Mouse (Mus musculus) limb, embryonic 13.5 days (tissue): ENCODE measurements around the gene Sorbs1. TPM values are rescaled to one million over a fixed set of nuclear protein-coding genes. Genes with fewer than 3 reads are reported as not detected.

Source experiments
- ATAC-seq: fragments of 200-750 bp; cut with Nextera tagmentation; 2 replicates; pipeline ENCODE4 v1.8.0; 2017; ENCODE audit warnings: low read depth, moderate number of reproducible peaks, moderate TSS enrichment; ENCODE audit not compliant: low FRiP score
- H3K27ac ChIP-seq: fragments of 300-500 bp; sonication (generic); 2 replicates; pipeline ENCODE4 v1.5.1; 2015; ENCODE audit warnings: inconsistent platforms, mild to moderate bottlenecking, moderate library complexity
- H3K27me3 ChIP-seq: fragments of 300-500 bp; sonication (generic); 2 replicates; pipeline ENCODE4 v1.6.1; 2015; ENCODE audit warnings: mild to moderate bottlenecking, inconsistent platforms
- H3K36me3 ChIP-seq: fragments of 300-500 bp; sonication (generic); 2 replicates; pipeline ENCODE4 v1.6.1; 2015; ENCODE audit warnings: inconsistent platforms, mild to moderate bottlenecking, moderate library complexity
- H3K4me1 ChIP-seq: fragments of 300-500 bp; sonication (generic); 2 replicates; pipeline ENCODE4 v1.6.1; 2015; ENCODE audit warnings: inconsistent platforms
- H3K4me2 ChIP-seq: fragments of 300-500 bp; sonication (generic); replicated peaks from 2 replicates; pipeline ENCODE4 v1.6.1; 2015; ENCODE audit warnings: inconsistent platforms, mild to moderate bottlenecking, moderate library complexity
- H3K4me3 ChIP-seq: fragments of 300-500 bp; sonication (generic); 2 replicates; pipeline ENCODE4 v1.5.1; 2015; ENCODE audit warnings: moderate library complexity, mild to moderate bottlenecking, inconsistent platforms
- H3K9ac ChIP-seq: fragments of 300-500 bp; sonication (generic); 2 replicates; pipeline ENCODE4 v1.6.1; 2015; ENCODE audit warnings: mild to moderate bottlenecking, inconsistent platforms
- H3K9me3 ChIP-seq: fragments of 300-500 bp; sonication (generic); 2 replicates; pipeline ENCODE4 v1.6.1; 2016; ENCODE audit warnings: inconsistent platforms
- WGBS: fragments of 180-500 bp; shearing (Covaris S2); methylation state at CpG from one replicate; pipeline ENCODE4 v1.1.7; 2015; 5-methylcytosine and 5-hydroxymethylcytosine counted together
- polyA plus RNA-seq: library from polyadenylated mRNA; unstranded; fragments of >200 nt; fragmentation: Nextera tagmentation; extraction: Ambion mirVana; gene quantifications from 2 replicates; pipeline ENCODE4 v1.2.1, GENCODE M21; 2015

Sorbs1 gene
- polyA plus RNA-seq, 1 experiment from 2014 or later, result 52.2 TPM

DNA sequence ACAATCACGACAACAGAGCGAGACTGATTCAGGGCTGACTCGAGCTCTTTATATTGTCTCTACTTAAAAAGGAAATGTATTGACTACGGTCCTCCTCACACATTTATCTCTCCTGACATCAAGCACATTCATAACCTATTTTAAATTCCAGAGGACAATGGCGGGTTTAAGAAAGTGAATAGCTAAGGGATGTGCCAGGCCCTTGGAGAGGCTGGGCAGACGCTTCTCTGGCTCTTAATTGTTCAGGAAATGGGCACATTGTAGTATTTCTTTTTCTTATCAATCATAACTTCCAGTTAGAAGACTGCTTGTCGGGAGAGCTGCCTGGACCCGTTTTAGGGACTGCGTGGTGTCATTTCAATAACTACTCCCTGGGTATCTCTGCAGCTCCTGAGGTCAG, 20.7 kb downstream of the Sorbs1 start:
- Histone ChIP-seq H3K4me1 (peaks cover 47% of the 10 kb centered on the region), H3K4me2 (no peak overlapping the region), H3K36me3 (0 out of 2 replicates have a peak, but pooled peaks cover 2% of the 10 kb centered on the region), H3K9me3 (no peaks in the 10 kb centered on the region), H3K9ac (no peak overlapping the region), H3K4me3 (no peak overlapping the region), H3K27me3 (no peaks in the 10 kb centered on the region), H3K27ac (no peak overlapping the region)
- 77% methylated on average over 9 of the region's 9 CpGs for WGBS
- no peak for ATAC-seq

- no peak overlapping the region for H3K4me2 ChIP-seq
- H3K27ac ChIP-seq, result no peak overlapping the region
- no peak overlapping the region for H3K9ac ChIP-seq
- no peaks in the 10 kb centered on the region for H3K27me3 ChIP-seq
- peaks cover 56% of the 10 kb centered on the region for H3K4me1 ChIP-seq
- no peaks in the 10 kb centered on the region for H3K9me3 ChIP-seq
- ATAC-seq, result no peak
- no peak overlapping the region for H3K4me3 ChIP-seq
- 84% methylated on average over 2 of the region's 2 CpGs for WGBS
- no peaks in the 10 kb centered on the region for H3K36me3 ChIP-seq
Observed at GRCm38 (mm10) chr19:40491442-40491841, 22.1 kb downstream of the Sorbs1 start.

DNA sequence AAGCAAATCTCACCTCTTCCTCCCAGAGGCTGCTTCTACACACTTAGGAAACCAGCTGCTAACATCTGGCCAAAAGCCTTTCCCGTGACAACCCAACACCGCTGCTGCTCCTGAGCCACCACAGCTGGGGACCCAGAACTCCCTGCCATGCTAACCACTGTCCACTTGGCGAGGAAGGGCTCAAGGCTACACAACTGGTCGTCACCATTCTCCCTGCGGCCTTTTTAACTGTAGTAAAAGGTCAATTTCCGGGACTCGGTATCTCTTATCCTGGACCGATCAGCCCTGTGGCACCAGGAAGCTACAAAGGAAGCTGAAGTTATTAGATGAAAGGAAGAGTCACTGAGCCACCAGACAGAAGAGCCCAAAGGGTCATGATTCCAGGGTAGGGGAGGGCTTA, 22.8 kb downstream of the Sorbs1 start:
- Histone ChIP-seq H3K27me3 (no peaks in the 10 kb centered on the region), H3K36me3 (no peaks in the 10 kb centered on the region), H3K9ac (no peak overlapping the region), H3K4me3 (no peak overlapping the region), H3K9me3 (no peaks in the 10 kb centered on the region), H3K27ac (no peak overlapping the region), H3K4me2 (no peak overlapping the region), H3K4me1 (peaks cover 58% of the 10 kb centered on the region)
- ATAC-seq, result no peak
- WGBS, result 47% methylated on average over 8 of the region's 8 CpGs

- H3K4me1 ChIP-seq, result peaks cover 55% of the 10 kb centered on the region
- no peak overlapping the region for H3K27ac ChIP-seq
- H3K9me3 ChIP-seq, result no peaks in the 10 kb centered on the region
- H3K36me3 ChIP-seq, result no peaks in the 10 kb centered on the region
- no peak for ATAC-seq
- no peak overlapping the region for H3K4me2 ChIP-seq
- H3K4me3 ChIP-seq, result no peak overlapping the region
- no peak overlapping the region for H3K9ac ChIP-seq
- 78% methylated on average over 6 of the region's 6 CpGs for WGBS
- H3K27me3 ChIP-seq, result no peaks in the 10 kb centered on the region
Observed at GRCm38 (mm10) chr19:40489633-40490032, 23.9 kb downstream of the Sorbs1 start.

DNA sequence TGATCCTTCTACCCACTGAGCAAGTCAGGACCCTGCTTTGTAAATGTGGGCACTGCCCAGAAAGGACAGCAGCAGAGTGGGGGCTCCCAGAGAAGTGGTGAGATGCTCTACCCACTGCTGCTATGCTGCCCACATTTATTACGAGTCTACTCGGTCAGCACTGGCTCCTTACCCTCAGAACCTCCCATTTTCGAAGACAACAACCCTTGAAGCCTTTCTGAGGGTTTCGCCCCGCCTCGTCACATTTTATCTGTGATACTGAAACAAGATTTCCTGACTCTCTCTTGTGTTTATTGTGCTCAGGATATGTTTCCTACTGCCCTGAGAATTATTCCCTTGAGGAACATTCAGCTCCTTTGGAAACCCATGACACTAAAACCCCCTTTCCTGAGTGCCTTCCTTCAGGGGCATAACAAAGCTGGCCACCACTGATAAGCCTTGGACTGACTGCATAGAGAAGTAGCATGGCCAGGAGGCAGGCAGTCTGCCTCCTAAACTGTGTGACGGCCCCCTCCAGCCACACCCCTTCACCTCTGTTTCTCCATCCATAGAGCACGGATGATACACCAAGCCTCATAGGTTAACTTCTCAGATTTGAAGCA, 24.6 kb downstream of the Sorbs1 start:
- Histone ChIP-seq H3K36me3 (peaks cover 5% of the 10 kb centered on the region; the same call in 1 of the 2 replicates), H3K4me2 (no peak overlapping the region), H3K4me1 (peaks cover 54% of the 10 kb centered on the region), H3K9ac (no peak overlapping the region), H3K27me3 (no peaks in the 10 kb centered on the region), H3K9me3 (peaks cover 5% of the 10 kb centered on the region), H3K4me3 (no peak overlapping the region), H3K27ac (no peak overlapping the region)
- 71% methylated on average over 8 of the region's 8 CpGs for WGBS
- no peak for ATAC-seq

GRCm38 (mm10) chr19:40487561-40487960, 26.0 kb downstream of the Sorbs1 start:
- WGBS, result 68% methylated on average over 11 of the region's 11 CpGs

DNA sequence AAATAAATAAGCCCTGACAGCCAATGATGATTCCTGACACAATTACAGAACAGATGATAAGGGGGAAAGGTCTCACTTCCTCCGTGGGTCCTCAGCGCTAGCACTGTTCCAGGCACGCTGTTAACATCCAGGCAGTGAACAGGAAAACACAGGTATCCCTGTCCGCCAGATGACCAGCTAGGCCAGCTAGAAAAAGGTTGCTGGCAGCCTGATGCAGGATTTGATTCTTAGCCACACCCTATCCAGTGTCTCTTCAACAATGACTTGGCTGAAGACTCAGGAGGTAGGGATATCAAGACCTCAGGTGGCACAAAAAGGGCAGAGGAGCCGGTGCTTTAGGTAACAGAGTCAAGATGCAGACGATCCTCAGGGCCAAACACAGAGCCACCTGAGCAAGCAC, 32.5 kb downstream of the Sorbs1 start:
- Histone ChIP-seq H3K4me3 (no peak overlapping the region), H3K4me1 (peaks cover 22% of the 10 kb centered on the region), H3K27ac (no peak overlapping the region), H3K9ac (no peak overlapping the region), H3K27me3 (no peaks in the 10 kb centered on the region), H3K36me3 (peaks cover 11% of the 10 kb centered on the region; the same call in 1 of the 2 replicates), H3K4me2 (no peak overlapping the region), H3K9me3 (peaks cover 7% of the 10 kb centered on the region)
- WGBS, result 83% methylated on average over 6 of the region's 6 CpGs
- ATAC-seq, result no peak

More at GRCm38 (mm10) chr19:40487561-40487960, 26.0 kb downstream of the Sorbs1 start:
- Histone ChIP-seq H3K36me3 (peaks cover 11% of the 10 kb centered on the region; the same call in 1 of the 2 replicates), H3K4me3 (no peak overlapping the region), H3K27ac (no peak overlapping the region; the same call in 1 of the 2 replicates), H3K4me2 (no peak overlapping the region), H3K4me1 (peaks cover 48% of the 10 kb centered on the region), H3K9me3 (peaks cover 7% of the 10 kb centered on the region), H3K9ac (no peak overlapping the region), H3K27me3 (no peaks in the 10 kb centered on the region)
- ATAC-seq, result no peak

DNA sequence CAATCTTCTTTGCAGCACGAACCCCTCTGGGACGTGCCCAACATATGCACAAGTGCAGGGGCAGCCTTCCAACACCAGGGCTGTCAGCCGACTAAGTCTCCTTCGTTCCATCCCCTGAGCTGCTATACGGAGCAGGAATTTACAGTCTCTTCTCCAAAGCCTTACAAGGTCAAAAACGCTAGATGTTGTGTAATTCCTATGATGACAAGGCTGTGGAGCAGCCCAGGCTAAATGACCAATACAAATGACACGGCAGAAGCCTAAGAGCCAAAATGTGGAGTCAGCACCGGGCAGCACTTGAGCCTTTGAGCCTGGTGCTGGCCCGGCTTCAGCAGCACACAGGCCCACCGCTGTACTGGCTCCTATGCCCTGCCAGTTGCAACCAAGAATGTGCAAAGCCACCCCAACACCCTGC, 35.4 kb downstream of the Sorbs1 start:
- H3K4me1 ChIP-seq, result peaks cover 17% of the 10 kb centered on the region
- no peaks in the 10 kb centered on the region for H3K9me3 ChIP-seq
- H3K27ac ChIP-seq, result no peak overlapping the region
- H3K36me3 ChIP-seq, result no peaks in the 10 kb centered on the region
- no peak overlapping the region for H3K4me2 ChIP-seq
- WGBS, result 77% methylated on average over 10 of the region's 10 CpGs
- no peak overlapping the region for H3K9ac ChIP-seq
- ATAC-seq, result no peak
- no peaks in the 10 kb centered on the region for H3K27me3 ChIP-seq
- H3K4me3 ChIP-seq, result no peak overlapping the region

DNA sequence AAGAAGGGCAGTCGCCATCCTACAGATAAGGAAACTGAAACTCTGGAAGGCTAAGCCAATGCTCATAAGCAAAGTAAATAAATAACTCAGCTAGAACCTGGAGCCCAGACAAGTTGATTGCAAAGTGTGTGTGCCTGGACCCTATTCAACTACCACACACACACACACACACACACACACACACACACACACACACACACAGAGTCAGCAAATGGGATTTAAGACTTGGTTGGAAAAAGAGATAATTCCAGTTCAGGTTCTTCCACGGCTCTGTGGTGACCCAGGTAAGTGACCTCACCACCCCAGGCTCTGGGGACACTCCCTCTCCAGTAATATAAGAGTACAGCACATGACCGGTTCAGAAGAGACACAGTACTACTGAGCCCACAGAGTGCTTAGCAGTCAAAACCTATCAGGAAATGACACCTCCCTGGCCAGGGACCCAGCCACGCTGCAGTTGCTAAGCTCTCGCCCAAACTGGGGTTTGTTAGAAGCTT, 36.1 kb downstream of the Sorbs1 start:
- no peak for ATAC-seq
- H3K27ac ChIP-seq, result no peak overlapping the region
- WGBS, result 44% methylated on average over 5 of the region's 5 CpGs

GRCm38 (mm10) chr19:40476491-40476890, 37.1 kb downstream of the Sorbs1 start:
- H3K27me3 ChIP-seq, result no peaks in the 10 kb centered on the region
- H3K36me3 ChIP-seq, result no peaks in the 10 kb centered on the region
- no peak overlapping the region for H3K27ac ChIP-seq
- WGBS, result 85% methylated on average over 4 of the region's 4 CpGs
- no peak for ATAC-seq
- H3K9ac ChIP-seq, result no peak overlapping the region
- H3K4me3 ChIP-seq, result no peak overlapping the region
- peaks cover 25% of the 10 kb centered on the region for H3K4me1 ChIP-seq
- no peaks in the 10 kb centered on the region for H3K9me3 ChIP-seq
- no peak overlapping the region for H3K4me2 ChIP-seq

More for the DNA sequence above, 36.1 kb downstream of the Sorbs1 start:
- Histone ChIP-seq H3K4me1 (peaks cover 17% of the 10 kb centered on the region), H3K27me3 (no peaks in the 10 kb centered on the region), H3K9me3 (no peaks in the 10 kb centered on the region), H3K36me3 (no peaks in the 10 kb centered on the region), H3K9ac (no peak overlapping the region), H3K4me3 (no peak overlapping the region), H3K4me2 (no peak overlapping the region)

DNA sequence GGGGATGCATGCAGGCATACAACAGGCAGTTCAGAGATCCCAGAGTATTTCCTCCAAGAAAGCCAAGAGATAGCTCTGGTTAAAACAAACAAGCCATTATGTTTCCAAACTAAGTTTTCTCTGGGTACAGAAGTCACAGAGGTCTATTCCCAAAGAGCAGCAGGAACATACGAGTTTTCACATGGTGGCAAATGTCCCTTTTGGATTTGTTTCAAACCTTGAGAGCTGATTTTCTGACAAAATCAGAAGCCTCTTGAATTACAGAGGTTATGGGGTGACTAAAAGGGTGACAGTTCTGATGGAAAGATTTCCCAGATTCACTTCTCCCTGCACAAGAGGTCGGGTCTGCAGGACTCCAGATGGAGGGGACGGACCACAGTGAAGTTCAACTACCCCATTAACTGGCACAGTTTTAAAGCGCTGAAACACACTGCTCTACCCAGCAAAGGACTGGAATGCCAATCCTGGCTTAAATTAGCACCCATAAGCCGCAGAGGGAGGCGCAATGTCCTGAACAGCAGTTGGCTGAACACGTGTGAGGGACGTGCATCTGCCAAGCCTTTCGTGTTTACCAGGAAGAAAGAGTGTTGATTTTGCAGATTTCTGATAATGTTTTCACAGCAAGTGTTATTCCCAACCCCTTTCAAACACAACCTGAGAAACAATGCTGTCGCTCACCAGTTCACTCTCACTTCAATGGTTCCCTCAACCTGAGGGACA, 41.9 kb downstream of the Sorbs1 start:
- no peak for ATAC-seq
- no peaks in the 10 kb centered on the region for H3K27me3 ChIP-seq

DNA sequence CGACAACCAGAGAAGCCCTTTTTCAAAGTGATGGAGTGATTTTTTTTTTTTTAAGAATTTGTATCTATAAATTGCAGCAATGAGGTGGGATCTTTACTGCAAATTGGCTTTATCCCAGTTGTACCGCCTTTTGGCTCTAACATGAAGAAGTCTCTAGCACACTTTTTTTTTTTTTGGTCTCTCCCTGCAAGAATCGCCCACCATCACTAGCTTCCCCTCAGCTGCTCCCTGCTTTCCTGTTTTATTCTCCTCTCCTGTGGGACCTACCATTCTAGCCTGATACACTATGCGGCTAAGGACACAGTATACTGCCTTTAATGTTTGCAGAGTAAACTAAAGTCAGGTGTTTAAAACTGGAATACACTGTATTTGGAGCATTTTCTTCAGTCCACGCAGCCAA, 43.8 kb downstream of the Sorbs1 start:
- no peak for ATAC-seq
- WGBS, result 77% methylated on average over 5 of the region's 5 CpGs

More for the DNA sequence above, 41.9 kb downstream of the Sorbs1 start:
- Histone ChIP-seq H3K4me2 (no peak overlapping the region), H3K4me3 (no peak overlapping the region), H3K9me3 (no peaks in the 10 kb centered on the region), H3K27ac (no peak overlapping the region), H3K36me3 (no peaks in the 10 kb centered on the region), H3K9ac (no peak overlapping the region), H3K4me1 (peaks cover 15% of the 10 kb centered on the region)
- 61% methylated on average over 10 of the region's 10 CpGs for WGBS

More for the DNA sequence above, 43.8 kb downstream of the Sorbs1 start:
- no peak overlapping the region for H3K4me3 ChIP-seq
- no peaks in the 10 kb centered on the region for H3K36me3 ChIP-seq
- H3K4me1 ChIP-seq, result peaks cover 15% of the 10 kb centered on the region
- H3K27ac ChIP-seq, result no peak overlapping the region
- H3K27me3 ChIP-seq, result no peaks in the 10 kb centered on the region
- no peak overlapping the region for H3K4me2 ChIP-seq
- H3K9me3 ChIP-seq, result no peaks in the 10 kb centered on the region
- no peak overlapping the region for H3K9ac ChIP-seq
